Mouse (Mus musculus): ENCODE measurements at regions not wholly inside any gene's neighbourhood (a gene's known extent, or its start where the extent isn't known, plus 50 kb on each side); places are given as distances from the start of the nearest gene placed in this dataset.

DNA sequence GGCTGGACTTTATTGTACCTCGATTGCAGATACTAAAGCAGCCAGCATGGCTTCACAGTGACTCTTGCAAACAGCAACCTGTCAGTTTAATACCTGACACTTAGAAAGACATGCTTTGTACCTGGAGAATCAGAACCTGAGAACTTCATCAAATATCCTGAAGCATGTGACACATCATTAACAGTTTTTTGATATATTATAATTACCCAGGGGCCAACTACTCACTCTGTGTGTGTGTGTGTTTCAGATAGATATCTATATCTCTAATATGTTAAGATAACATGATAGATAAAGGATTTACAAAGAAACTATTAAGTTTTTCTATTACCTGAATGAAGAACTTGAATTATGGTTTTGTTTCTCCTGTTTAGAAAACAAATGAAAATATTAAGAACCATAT lies 254.5 kb downstream of the Plk2 start:
- no peak for DNase-seq (ENCODE audit: low spot score)
- intact Hi-C loops (cut with DNase I): no loop called here

DNA sequence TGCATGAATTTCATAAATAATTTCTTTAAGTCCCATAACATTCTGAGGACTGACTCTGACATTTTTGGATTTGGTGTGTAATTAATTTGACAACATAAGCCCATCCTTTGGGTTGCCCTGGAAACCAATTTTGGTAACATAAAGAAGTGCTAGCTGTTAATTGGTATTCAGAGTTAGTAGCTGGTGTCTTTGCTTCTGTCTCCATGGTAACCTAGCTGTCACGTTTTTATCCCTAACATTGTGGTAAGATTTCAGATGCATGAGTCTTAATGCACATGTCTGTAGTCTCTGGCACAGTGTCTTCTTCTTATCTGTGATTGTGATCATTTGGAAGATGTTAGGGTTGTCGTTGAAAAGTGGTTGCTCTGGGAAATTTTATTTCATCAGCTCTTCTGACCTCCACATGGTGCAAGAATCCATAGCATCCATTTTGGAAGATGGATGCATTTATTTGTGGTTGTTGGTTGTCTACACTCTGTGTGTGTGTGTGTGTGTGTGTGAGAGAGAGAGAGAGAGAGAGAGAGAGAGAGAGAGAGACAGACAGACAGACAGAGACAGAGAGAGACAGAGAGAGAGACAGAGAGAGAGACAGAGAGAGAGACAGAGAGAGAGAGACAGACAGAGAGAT lies 255.1 kb downstream of the Plk2 start:
- DNase-seq (ENCODE audit: low spot score): no peak
- intact Hi-C loops (cut with DNase I): no loop called here

DNA sequence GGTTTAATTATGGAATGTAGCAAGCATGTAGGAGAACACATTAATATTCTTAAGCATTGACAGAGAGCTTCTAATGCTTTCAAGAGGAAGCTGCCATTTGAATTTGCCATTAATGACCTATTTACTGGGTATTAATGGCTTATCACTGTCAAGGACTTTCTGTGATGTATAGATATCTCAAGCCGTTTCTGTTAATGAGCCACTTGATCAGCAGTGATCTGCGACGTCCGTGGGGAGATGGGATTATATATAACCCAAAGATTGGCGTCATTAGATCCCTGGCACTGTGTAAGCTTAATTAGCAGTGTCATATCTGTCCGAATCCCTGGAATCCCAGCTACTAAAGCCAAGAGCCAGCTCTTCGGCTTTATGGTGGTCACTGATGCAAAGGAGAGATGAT lies 257.4 kb downstream of the Plk2 start:
- DNase-seq (ENCODE audit: low spot score): no peak
- intact Hi-C loops (cut with DNase I): no loop called here

DNA sequence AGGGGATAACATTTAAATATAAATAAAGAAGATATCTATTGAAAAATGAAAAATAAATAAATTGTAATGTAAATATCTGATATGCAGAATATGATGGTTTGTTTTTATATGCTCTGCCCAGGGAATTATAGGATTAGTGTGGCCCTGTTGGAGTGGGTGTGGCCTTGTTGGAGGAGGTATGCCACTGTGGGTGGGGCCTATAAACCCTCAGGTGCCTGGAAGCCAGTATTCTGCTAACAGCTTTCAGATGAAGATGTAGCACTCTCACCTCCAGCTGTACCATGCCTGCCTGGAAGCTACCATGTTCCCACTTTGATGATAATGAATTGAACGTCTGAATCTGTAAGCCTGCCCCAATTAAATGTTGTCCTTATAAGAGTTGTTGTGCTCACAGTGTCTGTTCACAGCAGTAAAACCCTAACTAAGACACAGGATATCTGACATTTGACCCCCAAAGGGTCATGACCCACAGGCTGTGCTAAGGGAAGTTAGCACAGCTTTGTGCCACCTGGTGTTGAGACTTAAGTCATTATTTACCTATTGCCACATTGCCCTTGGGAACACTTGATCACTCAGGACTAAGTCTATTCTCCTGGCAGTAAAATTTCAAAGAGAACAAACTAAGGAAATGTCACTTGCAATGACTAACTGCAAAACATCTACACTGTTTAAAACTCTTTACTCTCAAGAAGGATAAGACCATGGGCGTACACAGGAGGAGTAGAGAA lies 270.4 kb downstream of the Plk2 start:
- intact Hi-C loops (cut with DNase I): no loop called here
- DNase-seq (ENCODE audit: low spot score): no peak

DNA sequence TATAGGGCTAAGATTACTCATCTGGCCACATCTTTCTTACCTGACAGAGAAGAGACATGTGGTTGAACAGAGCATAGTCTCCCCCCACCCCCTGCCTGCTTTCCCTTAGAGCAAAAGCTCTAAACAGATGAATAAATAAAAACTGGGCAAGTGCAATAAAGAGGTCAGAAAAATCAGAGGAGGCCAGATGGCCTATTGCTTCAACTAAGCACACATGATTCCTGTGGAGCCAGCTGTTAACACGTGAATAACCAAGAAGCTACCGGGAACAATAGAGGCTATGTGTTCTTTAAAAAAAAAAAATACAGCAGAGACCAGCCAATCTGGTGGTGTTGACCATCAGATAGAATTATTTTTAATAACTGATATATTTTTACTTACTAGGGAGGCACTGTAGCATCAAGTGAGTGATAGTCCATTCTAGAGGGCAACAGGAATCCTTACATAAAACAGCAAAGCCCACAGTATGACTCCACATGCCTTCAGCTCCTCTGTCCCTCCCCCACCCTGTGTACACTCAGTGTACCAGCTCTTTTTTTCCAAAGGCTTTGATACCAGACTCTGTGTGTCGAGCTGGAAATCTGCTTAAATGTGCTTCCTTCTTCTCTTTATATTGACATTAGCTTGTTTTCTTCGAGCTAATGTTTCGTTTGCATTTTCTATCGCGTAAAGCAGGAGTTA lies 272.6 kb downstream of the Plk2 start:
- no peak for DNase-seq (ENCODE audit: low spot score)
- intact Hi-C loops (cut with DNase I): no loop called here

DNA sequence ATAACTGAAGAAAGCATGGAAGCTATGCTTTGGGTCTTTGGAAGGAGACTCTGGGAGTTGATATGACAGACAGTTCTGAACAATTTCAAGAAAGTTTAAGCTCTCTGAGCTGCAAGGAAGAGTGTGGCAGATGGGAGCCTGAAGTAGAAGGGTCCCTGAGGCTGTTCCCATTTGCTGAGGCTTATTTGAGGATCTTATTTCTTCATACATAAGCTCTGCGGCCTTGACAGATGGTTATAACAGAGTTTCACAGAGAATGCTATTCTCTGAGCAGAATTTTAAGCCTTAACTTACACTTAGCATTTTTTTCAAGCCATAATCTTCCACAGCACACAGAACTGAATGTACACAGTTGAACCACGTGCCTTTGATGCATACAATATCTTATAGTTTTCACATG lies 278.7 kb downstream of the Plk2 start:
- intact Hi-C loops (cut with DNase I): no loop called here

DNA sequence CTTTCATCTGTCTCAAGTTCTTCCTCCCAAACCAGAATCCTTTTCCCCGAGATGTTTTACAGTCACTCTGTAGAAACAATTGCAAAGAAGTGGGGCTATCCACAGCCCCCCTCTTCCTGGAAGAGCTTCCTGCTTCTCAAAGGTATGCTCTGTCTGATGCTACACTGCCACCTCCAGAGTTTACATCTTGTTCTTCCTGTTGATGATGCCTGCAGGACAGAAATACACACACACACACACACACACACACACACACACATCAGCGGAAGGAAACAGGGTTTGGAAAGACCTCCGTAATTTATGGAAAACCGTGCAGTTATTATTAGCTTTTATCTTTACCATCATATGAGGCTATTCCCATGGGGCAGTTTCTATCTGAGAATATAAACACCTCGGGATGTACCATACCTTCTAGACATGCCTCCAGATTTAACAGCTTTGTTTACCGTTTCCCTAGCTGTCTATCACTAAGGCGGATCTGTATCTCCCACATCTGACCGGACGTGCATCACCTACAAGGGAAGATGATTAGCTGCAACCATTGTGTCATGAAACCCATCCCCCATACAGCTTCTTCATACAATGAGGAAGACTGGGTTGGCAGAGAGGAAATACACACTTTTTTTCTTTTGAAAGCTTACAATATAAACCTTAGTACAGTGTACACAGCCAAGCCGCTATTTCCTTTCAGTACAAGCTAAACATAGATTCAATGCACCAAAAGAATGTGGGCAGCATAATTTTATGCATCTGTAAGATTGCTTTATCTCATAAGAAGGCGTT lies 288.6 kb downstream of the Plk2 start:
- intact Hi-C loops (cut with DNase I): loop anchor here (2.0 kb wide), 1 partner anchor 105 kb away; no protein-coding TSS in a partner anchor
- no peak for DNase-seq (ENCODE audit: low spot score)

More for the DNA sequence above, 278.7 kb downstream of the Plk2 start:
- no peak for DNase-seq (ENCODE audit: low spot score)

DNA sequence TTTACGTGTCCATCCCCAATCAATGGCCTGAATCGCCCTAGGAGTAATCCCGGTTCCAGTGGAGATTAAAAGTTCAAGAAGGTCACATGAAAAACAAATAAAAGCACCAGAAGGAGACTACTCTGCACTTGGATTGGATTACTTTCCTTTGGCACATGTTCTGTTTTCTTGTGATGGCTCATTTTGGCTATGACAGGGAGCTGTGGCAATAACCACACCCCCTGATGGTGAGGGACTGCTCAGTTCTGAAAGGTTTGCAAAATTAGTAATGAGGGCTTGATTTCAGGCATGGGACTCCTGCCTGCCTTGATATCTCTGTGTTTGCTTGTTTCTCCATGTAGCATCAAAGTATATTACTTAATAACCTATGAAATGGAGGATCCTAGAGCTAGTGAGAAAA lies 293.9 kb downstream of the Plk2 start:
- intact Hi-C loops (cut with DNase I): no loop called here
- DNase-seq (ENCODE audit: low spot score): no peak

DNA sequence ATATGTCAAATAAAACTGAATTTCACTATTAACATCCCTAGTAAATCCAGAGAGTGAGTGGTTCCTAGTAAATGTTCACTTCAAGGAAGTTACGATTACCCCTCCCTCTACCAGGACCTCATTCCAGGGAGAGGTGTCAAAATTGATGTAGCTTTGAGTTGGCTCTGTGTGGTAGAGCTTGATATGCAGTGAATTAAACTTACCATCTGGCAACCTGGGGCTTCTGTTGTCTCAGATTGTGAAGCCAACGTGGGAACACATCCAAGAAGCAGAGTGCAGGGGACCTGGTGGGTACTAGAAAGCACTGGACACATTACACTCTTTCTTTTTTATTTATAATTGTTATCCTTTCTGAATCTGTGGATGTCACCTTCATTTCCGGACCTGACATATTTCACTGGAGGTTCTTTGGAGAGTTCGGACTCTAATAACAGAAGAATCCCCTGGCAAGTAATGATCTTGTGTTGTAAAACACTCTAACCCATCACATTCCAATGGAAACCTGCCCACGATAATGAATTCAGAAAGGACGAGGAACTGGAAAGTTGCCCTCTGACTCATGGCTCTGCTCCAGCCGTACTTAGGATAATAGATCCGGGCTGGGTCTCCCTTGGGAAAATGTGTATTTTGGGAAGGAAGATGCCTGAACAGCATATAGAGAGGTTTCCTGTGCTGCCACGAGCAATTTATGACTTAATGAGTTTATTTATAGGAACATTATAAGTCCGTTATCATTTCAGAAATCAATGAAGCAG lies 295.8 kb downstream of the Plk2 start:
- DNase-seq (ENCODE audit: low spot score): peak; percentile 1
- intact Hi-C loops (cut with DNase I): loop anchor here (5.0 kb wide), 3 partner anchors 128 to 293 kb away; partner anchors contain the start of gene Plk2

DNA sequence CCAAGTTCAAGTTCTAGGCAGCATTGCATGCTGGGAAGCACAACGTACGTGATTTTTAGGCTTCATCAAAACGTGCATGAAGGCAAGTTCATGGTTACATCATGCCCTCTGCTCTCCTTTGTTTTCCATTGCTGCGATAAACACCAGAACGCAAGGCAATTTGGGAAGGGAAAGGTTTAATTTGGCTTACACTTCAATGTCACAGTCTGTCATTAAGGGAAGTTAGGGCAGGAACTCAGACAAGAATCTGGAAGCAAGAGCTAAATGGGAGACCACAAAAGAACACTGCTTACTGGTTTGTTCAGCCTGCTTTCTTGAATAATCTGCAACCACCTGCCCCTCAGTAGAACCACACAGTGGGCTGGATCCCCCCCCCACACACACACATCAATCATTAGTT lies 297.9 kb downstream of the Plk2 start:
- intact Hi-C loops (cut with DNase I): loop anchor here (5.0 kb wide), 3 partner anchors 130 to 295 kb away; partner anchors contain the start of gene Plk2
- DNase-seq (ENCODE audit: low spot score): no peak

DNA sequence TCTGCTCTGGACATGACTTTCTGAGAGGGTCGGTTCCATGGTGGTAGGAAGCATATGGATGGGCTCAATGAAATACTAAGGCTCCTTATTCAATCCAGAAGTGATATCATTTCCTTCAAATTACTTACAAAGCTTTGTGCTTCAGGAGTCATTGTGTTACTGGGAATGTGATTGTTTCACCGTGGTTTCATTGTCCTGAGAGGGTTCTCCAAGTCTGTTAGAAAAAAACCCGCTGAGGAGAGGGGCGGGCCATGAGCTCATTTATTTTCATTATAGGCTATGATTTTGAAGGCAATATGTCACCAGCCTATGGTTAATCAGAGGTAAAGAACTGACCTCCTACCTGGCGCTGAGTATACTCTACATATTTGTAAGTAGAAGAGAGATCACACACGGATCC lies 300.0 kb downstream of the Plk2 start:
- no peak for DNase-seq (ENCODE audit: low spot score)
- intact Hi-C loops (cut with DNase I): loop anchor here (5.0 kb wide), 4 partner anchors 52 to 298 kb away; partner anchors contain the start of gene Plk2

DNA sequence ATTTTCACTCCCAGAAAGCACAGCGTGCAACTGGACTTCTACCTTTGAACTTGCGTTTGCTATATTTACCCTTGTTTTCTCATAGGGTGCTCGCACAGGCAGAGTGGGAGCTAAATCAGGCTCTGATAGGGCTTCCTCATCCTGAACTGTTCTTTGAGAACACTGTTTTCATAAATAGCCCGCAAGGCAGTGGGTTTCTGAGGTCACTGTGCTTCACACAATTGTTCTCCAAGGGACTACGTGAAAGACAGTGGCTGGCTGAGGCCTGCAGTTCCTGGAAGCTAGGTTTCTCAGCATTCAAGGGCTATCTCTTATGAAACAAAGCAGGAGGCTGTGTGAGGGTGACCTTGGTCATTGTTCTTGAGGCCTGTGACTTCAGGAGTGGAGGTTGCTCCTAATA lies 301.7 kb downstream of the Plk2 start:
- DNase-seq (ENCODE audit: low spot score): peak; percentile 47
- intact Hi-C loops (cut with DNase I): loop anchor here (5.0 kb wide), 1 partner anchor 51 kb away; no protein-coding TSS in a partner anchor

DNA sequence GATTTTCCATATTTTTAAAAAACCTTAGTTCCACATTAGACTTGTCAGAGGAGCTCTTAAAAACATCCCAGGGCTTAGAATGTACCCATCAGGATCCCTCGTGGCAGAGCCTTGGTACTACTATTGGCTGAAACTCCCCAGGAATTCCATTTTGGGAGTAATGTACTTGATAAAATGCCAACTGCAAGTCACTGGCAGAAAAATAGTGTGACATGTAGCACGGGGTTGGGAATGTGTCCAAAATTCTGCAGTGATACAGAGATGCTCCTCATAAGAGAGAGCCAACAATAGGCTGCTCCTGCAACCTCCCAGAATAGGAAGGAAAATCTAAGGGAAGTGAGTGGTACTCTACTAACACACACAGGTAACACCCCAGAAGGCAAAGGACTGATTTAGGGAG lies 309.4 kb downstream of the Plk2 start:
- intact Hi-C loops (cut with DNase I): no loop called here
- no peak for DNase-seq (ENCODE audit: low spot score)

DNA sequence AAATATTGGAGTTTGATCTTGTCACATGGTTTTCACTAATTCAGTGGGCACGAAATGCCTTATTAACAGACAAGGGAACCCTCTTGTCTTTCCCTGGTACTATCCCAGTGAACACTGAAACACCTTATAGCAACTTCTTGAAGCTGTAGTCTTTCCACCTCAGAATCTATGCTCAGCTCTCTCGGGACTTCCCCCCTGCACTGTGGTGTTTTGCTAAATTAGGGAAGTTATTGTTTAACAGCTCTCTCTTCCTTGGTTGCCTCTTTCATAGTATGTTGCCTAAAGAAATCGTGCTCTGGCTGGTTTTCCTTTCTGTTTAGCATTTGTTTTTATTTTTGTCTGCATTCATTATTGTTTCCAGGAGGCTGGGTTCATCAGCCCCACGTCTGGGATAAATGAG lies 316.0 kb downstream of the Plk2 start:
- intact Hi-C loops (cut with DNase I): no loop called here

DNA sequence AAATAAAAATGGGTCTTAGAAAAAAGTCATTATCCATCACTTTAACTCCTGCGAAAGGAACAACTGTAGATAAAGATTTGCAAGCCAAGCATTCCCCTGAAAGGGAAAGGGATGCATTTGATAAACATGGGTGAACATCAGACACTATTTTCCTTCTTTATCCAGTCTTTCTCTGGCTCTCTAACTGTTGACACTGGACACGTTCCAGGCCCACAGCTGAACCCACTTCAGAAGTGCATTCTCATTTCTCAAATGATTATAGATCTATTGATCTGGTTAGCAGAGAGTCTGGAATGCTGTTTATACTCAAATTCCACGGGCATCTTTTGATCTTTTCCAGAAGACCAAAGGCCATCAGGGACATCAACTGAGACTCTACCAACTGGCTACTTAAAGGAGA lies 317.7 kb downstream of the Plk2 start:
- intact Hi-C loops (cut with DNase I): no loop called here
- no peak for DNase-seq (ENCODE audit: low spot score)

More for the DNA sequence above, 316.0 kb downstream of the Plk2 start:
- no peak for DNase-seq (ENCODE audit: low spot score)

DNA sequence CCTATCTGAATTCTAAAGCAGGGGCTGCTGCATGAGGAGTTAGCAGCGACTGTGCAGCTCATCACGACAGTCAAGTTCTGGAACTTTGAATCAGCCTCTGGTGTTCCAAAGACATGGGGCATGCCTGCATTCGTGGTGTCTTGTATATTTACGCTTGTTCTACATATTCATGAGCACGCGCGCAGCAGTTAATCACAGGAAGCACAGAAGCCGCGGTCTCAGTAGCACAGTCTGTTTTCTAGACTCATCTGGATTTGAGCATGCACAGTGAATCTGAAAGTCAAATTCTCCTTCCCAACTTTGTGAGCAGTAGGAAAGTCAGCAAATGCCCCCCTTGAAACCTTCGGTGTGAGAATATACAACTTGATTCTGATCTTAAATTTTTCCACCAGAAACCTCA lies 327.3 kb downstream of the Plk2 start:
- intact Hi-C loops (cut with DNase I): no loop called here

DNA sequence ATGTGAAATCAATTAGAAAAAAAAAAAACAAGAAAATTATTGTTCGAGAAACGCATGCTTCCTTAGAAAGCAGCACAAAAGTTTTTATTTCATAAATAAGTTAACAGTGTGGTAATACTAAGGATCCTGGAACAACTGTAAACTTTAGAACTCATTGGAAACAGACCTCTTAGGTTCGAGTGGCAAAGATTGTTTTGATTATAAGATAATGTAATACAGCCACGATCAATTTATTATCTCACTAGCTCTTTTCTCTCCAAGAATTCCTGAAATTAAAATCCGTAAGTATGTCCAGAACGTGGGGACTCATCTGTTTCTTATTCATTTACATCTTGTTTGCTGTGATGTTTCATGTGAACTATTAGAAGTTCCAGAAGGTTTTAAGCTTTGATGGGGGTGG lies 327.9 kb downstream of the Plk2 start:
- DNase-seq (ENCODE audit: low spot score): no peak
- intact Hi-C loops (cut with DNase I): no loop called here

More for the DNA sequence above, 327.3 kb downstream of the Plk2 start:
- no peak for DNase-seq (ENCODE audit: low spot score)

DNA sequence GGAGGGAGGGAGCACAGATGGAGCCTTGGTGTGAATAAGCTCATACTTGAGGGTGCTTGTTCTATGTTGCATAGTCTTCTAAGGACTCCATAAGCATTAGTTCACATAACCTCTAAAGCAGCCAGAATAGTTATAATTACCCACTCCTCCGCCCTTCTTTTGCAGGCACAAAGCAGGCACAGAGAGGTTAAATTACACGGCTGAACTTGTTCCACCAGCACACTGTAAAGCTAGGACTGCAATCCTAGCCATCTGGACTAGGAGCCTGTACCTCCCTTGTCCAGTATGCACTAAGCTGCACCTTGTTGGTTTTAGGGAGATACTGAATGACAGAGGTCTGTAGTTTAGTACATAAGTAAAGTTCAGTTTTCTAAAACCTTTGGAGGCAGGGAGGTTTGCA lies 330.0 kb downstream of the Plk2 start:
- intact Hi-C loops (cut with DNase I): no loop called here
- DNase-seq (ENCODE audit: low spot score): no peak

DNA sequence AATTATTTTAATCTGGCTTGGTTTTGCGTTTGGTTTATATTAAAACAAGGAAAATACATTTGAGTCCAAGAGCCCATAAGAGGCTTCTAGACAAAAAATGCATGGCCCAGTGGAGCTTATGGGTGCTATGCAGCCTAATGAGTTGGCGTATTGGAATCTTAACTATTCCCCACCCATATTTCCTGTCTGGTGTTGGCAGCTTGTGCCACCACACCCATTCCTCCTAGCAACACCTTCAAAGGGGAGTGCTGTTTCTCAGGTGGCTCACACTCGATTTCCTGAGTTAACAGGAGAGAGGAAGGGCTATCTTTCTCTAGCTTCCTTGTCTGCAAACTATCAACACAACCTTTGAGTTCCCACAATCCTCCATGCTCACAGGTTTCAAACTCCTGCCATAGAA lies 331.0 kb downstream of the Plk2 start:
- intact Hi-C loops (cut with DNase I): no loop called here
- no peak for DNase-seq (ENCODE audit: low spot score)

DNA sequence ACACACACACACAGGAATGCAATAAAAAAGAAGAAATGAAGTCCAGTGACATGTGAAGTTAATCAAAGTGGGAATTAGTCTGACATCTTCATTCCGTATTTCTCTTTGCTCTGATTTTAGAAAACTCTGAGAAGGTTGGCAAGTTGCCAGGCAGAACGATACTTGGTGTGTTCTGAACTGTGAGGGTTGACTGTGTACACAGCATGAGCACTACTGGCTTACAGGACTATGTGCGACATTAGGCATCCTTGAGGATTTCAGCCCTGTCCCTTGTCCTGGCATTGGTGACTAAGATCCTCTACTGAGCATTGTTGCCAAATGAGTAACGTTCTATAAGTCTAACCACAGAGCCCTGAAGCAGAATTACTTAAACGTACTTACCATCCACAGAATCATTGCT lies 340.7 kb downstream of the Plk2 start:
- DNase-seq (ENCODE audit: low spot score): no peak
- intact Hi-C loops (cut with DNase I): no loop called here

All from heart, postnatal 25 days (tissue).